Mouse (Mus musculus): ENCODE results near the gene Igfbp6.

- no peak for TF ChIP-seq CTCF (IDR thresholded peaks at IDR 0.05; ENCODE audit: low read depth)
- TF ChIP-seq EP300 (IDR thresholded peaks at IDR 0.05; ENCODE audit: low read depth), result no peak
Measured at GRCm38 (mm10) chr15:102119121-102119830, 24.9 kb upstream of the Igfbp6 start.

Data from liver, embryonic 14.5 days (tissue).